Mouse (Mus musculus): Measurements from ENCODE around the gene Gm16223.

Gm16223 gene

GRCm38 (mm10) chr5:42067476-42068187 lies at the start of gene Gm16223:
Gene Gm16223 (plus strand): TSS chr5:42067960.
- DNase-seq = no peak

GRCm38 (mm10) chr5:42022029-42022428 lies 45.7 kb upstream of the Gm16223 start:
- DNase-seq = no peak

GRCm38 (mm10) chr5:42023521-42023920 lies 44.2 kb upstream of the Gm16223 start:
- no peak for DNase-seq

GRCm38 (mm10) chr5:42036388-42037082 lies 31.2 kb upstream of the Gm16223 start:
- DNase-seq = no peak

- peak; percentile 46 to 72 for DNase-seq
These were observed 13.1 kb upstream of the Gm16223 start for GRCm38 (mm10) chr5:42054636-42055035.

GRCm38 (mm10) chr5:42055151-42055550 lies 12.6 kb upstream of the Gm16223 start:
- peak; percentile 69 to 80 for DNase-seq

- no peak for DNase-seq
These were observed 2.7 kb upstream of the Gm16223 start for GRCm38 (mm10) chr5:42065090-42065489.

- no peak for DNase-seq
These were observed 685 bp upstream of the Gm16223 start for GRCm38 (mm10) chr5:42067075-42067474.

- DNase-seq = no peak
These were observed 424 bp downstream of the Gm16223 start for GRCm38 (mm10) chr5:42068188-42068579.

GRCm38 (mm10) chr5:42116586-42117346 lies 49.0 kb downstream of the Gm16223 start:
- no peak for DNase-seq

- no peak for DNase-seq
These were observed 57.8 kb downstream of the Gm16223 start for GRCm38 (mm10) chr5:42125562-42125961.

GRCm38 (mm10) chr5:42155626-42156025 lies 87.9 kb downstream of the Gm16223 start:
- DNase-seq = no peak

- DNase-seq = no peak
These were observed 97.0 kb downstream of the Gm16223 start for GRCm38 (mm10) chr5:42164731-42165130.

GRCm38 (mm10) chr5:42166311-42166710 lies 98.6 kb downstream of the Gm16223 start:
- no peak for DNase-seq

- no peak for DNase-seq
These were observed 100.3 kb downstream of the Gm16223 start for GRCm38 (mm10) chr5:42168071-42168470.

- no peak for DNase-seq
These were observed 101.0 kb downstream of the Gm16223 start for GRCm38 (mm10) chr5:42168785-42169184.

GRCm38 (mm10) chr5:42174109-42174508 lies 106.3 kb downstream of the Gm16223 start:
- DNase-seq = no peak

- DNase-seq = no peak
These were observed 107.7 kb downstream of the Gm16223 start for GRCm38 (mm10) chr5:42175424-42175823.

- no peak for DNase-seq
These were observed 130.7 kb downstream of the Gm16223 start for GRCm38 (mm10) chr5:42198493-42198892.

GRCm38 (mm10) chr5:42207456-42208122 lies 139.8 kb downstream of the Gm16223 start:
- no peak for DNase-seq

- DNase-seq = no peak
These were observed 144.0 kb downstream of the Gm16223 start for GRCm38 (mm10) chr5:42211554-42212338.

- DNase-seq = no peak
These were observed 144.6 kb downstream of the Gm16223 start for GRCm38 (mm10) chr5:42212353-42212752.

Data from cerebellum, postnatal 36 days (tissue).